Mouse (Mus musculus) MEL (cell line): ENCODE results near the gene Shf. TPM values are rescaled to one million over a fixed set of nuclear protein-coding genes. Genes with fewer than 3 reads are reported as not detected.

Experiments
- DNase-seq: peaks from one replicate; pipeline ENCODE4 v3.0.0; 2011; ENCODE audit warnings: low read depth, low spot score
- H3K27ac ChIP-seq: 2 replicates; pipeline ENCODE4 v1.5.1; 2012; ENCODE audit warnings: low read depth, mild to moderate bottlenecking, control low read depth, low read length, moderate library complexity; ENCODE audit not compliant: control insufficient read depth
- H3K27me3 ChIP-seq, 2 experiments: fragments of 150-350 bp in 1 of 2; sonication (generic) in 1 of 2; 2 replicates each; pipeline ENCODE4 v1.6.1; 2012; ENCODE audit warnings: low read length in 2 of 2, mild to moderate bottlenecking in 2 of 2, improper control_type of control experiment in 1 of 2, moderate library complexity in 1 of 2; ENCODE audit not compliant: insufficient read depth in 2 of 2, control insufficient read depth in 1 of 2
- H3K36me3 ChIP-seq, 2 experiments: 2 replicates each; pipeline ENCODE4 v1.6.1; 2012 to 2014; ENCODE audit warnings: low read length in 2 of 2, improper control_type of control experiment in 1 of 2, inconsistent platforms in 1 of 2, mild to moderate bottlenecking in 1 of 2; ENCODE audit not compliant: insufficient read depth in 2 of 2, control insufficient read depth in 1 of 2
- H3K4me1 ChIP-seq, 2 experiments: fragments of 150-350 bp in 1 of 2; sonication (generic) in 1 of 2; 2 replicates each; pipeline ENCODE4 v1.6.1; 2012; ENCODE audit warnings: low read length in 2 of 2, improper control_type of control experiment in 1 of 2, mild to moderate bottlenecking in 1 of 2; ENCODE audit not compliant: insufficient read depth in 2 of 2, control insufficient read depth in 1 of 2
- H3K4me3 ChIP-seq, 2 experiments: fragments of 150-350 bp in 1 of 2; sonication (generic) in 1 of 2; 2 replicates each; pipeline ENCODE4 v1.5.1; 2012; ENCODE audit warnings: low read depth in 2 of 2, low read length in 2 of 2, mild to moderate bottlenecking in 2 of 2, moderate library complexity in 2 of 2, control low read depth in 1 of 2, improper control_type of control experiment in 1 of 2; ENCODE audit not compliant: control insufficient read depth in 1 of 2, insufficient read depth in 1 of 2
- H3K79me2 ChIP-seq: 2 replicates; pipeline ENCODE4 v1.6.1; 2012; ENCODE audit warnings: mild to moderate bottlenecking, low read length, moderate library complexity; ENCODE audit not compliant: control insufficient read depth, poor library complexity, insufficient read depth
- H3K9ac ChIP-seq: 2 replicates; pipeline ENCODE4 v1.6.1; 2012; ENCODE audit warnings: low read depth, mild to moderate bottlenecking, control low read depth, low read length, moderate library complexity; ENCODE audit not compliant: control insufficient read depth, poor library complexity, severe bottlenecking
- H3K9me3 ChIP-seq: fragments of 150-350 bp; sonication (generic); replicated peaks from 2 replicates; pipeline ENCODE4 v1.6.1; 2012; ENCODE audit warnings: mild to moderate bottlenecking, low read length, improper control_type of control experiment, moderate library complexity; ENCODE audit not compliant: insufficient read depth
- CHD1 ChIP-seq: IDR thresholded peaks from 2 replicates; pipeline ENCODE4 v1.6.1; 2012; ENCODE audit warnings: low read depth, mild to moderate bottlenecking, inconsistent platforms, low read length, improper control_type of control experiment
- CHD2 ChIP-seq: IDR thresholded peaks from 2 replicates; pipeline ENCODE4 v1.6.1; 2011; ENCODE audit warnings: low read length, improper control_type of control experiment
- CTCF ChIP-seq, 3 experiments: IDR thresholded peaks in 2 of 3; conservative IDR thresholded peaks in 1 of 3; 2 replicates each; pipeline ENCODE4 v1.5.1; 2011 to 2012; ENCODE audit warnings: low read length in 3 of 3, low read depth in 2 of 3, mild to moderate bottlenecking in 2 of 3, improper control_type of control experiment in 1 of 3, inconsistent platforms in 1 of 3, mixed read lengths in 1 of 3, moderate library complexity in 1 of 3; ENCODE audit not compliant: control insufficient read depth in 1 of 3, insufficient read depth in 1 of 3, poor library complexity in 1 of 3, severe bottlenecking in 1 of 3
- E2F4 ChIP-seq: IDR thresholded peaks from 2 replicates; pipeline ENCODE4 v1.6.1; 2011; ENCODE audit warnings: low read depth, low read length, improper control_type of control experiment, borderline replicate concordance
- GABPA ChIP-seq: IDR thresholded peaks from 2 replicates; pipeline ENCODE4 v1.6.1; 2012; ENCODE audit warnings: low read depth, mild to moderate bottlenecking, inconsistent platforms, low read length, improper control_type of control experiment, moderate library complexity
- GATA1 ChIP-seq: IDR thresholded peaks from 2 replicates; pipeline ENCODE4 v1.6.1; 2011; ENCODE audit warnings: low read depth, low read length, improper control_type of control experiment
- KAT2A ChIP-seq: conservative IDR thresholded peaks from 2 replicates; pipeline ENCODE4 v1.6.1; 2012; ENCODE audit warnings: low read depth, low read length, improper control_type of control experiment, inconsistent platforms
- MAX ChIP-seq: IDR thresholded peaks from 2 replicates; pipeline ENCODE4 v1.6.1; 2011; ENCODE audit warnings: low read length, improper control_type of control experiment
- NELFE ChIP-seq: IDR thresholded peaks from 2 replicates; pipeline ENCODE4 v1.6.1; 2011; ENCODE audit warnings: low read depth, low read length, improper control_type of control experiment
- NRF1 ChIP-seq: IDR thresholded peaks from 2 replicates; pipeline ENCODE4 v1.6.1; 2014; ENCODE audit warnings: low read depth, mild to moderate bottlenecking, inconsistent platforms, low read length, improper control_type of control experiment, moderate library complexity; ENCODE audit not compliant: poor library complexity, insufficient read depth, severe bottlenecking
- POLR2A ChIP-seq, 2 experiments: IDR thresholded peaks; 2 replicates each; pipeline ENCODE4 v1.6.1; 2011 to 2012; ENCODE audit warnings: low read length in 2 of 2, mild to moderate bottlenecking in 2 of 2, control low read depth in 1 of 2, improper control_type of control experiment in 1 of 2, low read depth in 1 of 2, moderate library complexity in 1 of 2; ENCODE audit not compliant: control insufficient read depth in 1 of 2, insufficient read depth in 1 of 2, poor library complexity in 1 of 2
- POLR2AphosphoS2 ChIP-seq: IDR thresholded peaks from 2 replicates; pipeline ENCODE4 v1.6.1; 2011; ENCODE audit warnings: low read length, improper control_type of control experiment
- POLR2AphosphoS5 ChIP-seq: IDR thresholded peaks from 2 replicates; pipeline ENCODE4 v1.6.1; 2012; ENCODE audit warnings: low read depth, borderline replicate concordance, mild to moderate bottlenecking, inconsistent platforms, low read length, moderate library complexity, mixed read lengths
- RAD21 ChIP-seq: IDR thresholded peaks from 2 replicates; pipeline ENCODE4 v1.6.1; 2011; ENCODE audit warnings: mild to moderate bottlenecking, low read depth, low read length, improper control_type of control experiment
- SIN3A ChIP-seq: IDR thresholded peaks from 2 replicates; pipeline ENCODE4 v1.6.1; 2012; ENCODE audit warnings: low read length, improper control_type of control experiment, inconsistent platforms
- SMC3 ChIP-seq: IDR thresholded peaks from 2 replicates; pipeline ENCODE4 v1.6.1; 2011; ENCODE audit warnings: low read depth, low read length, improper control_type of control experiment
- TAL1 ChIP-seq: IDR thresholded peaks from 2 replicates; pipeline ENCODE4 v1.6.1; 2012; ENCODE audit warnings: mild to moderate bottlenecking, inconsistent platforms, low read length, moderate library complexity, mixed read lengths
- TBP ChIP-seq: IDR thresholded peaks from 2 replicates; pipeline ENCODE4 v1.8.0; 2011; ENCODE audit warnings: low read depth, low read length, improper control_type of control experiment
- TCF12 ChIP-seq: IDR thresholded peaks from 2 replicates; pipeline ENCODE4 v1.6.1; 2014; ENCODE audit warnings: low read depth, mild to moderate bottlenecking, inconsistent platforms, low read length, improper control_type of control experiment, moderate library complexity
- USF2 ChIP-seq, 2 experiments: IDR thresholded peaks; 2 replicates each; pipeline ENCODE4 v1.6.1; 2011 to 2012; ENCODE audit warnings: improper control_type of control experiment in 2 of 2, low read length in 2 of 2, borderline replicate concordance in 1 of 2, inconsistent platforms in 1 of 2, low read depth in 1 of 2, mild to moderate bottlenecking in 1 of 2; ENCODE audit not compliant: insufficient read depth in 1 of 2
- polyA plus RNA-seq, 2 experiments: library from polyadenylated mRNA; stranded (reverse) in 1 of 2; unstranded in 1 of 2; fragments of >175 nt in 1 of 2; fragments of >200 nt in 1 of 2; gene quantifications; 2 replicates each; pipeline versions ENCODE4 v1.2.1 to v1.2.4; 2012; ENCODE audit warnings: low replicate concordance in 2 of 2, low read depth in 1 of 2; ENCODE audit not compliant: insufficient read length in 2 of 2, insufficient read depth in 1 of 2, missing spikeins in 1 of 2
- total RNA-seq: library from RNA; depleted of rRNA; stranded (reverse); fragments of 300-350 nt; gene quantifications from 2 replicates; pipeline ENCODE4 v1.2.3, GENCODE M21; 2012

Gene Shf
- total and polyA plus RNA-seq, 3 experiments = 4.3 to 9.7 TPM; not detected in 1

DNA sequence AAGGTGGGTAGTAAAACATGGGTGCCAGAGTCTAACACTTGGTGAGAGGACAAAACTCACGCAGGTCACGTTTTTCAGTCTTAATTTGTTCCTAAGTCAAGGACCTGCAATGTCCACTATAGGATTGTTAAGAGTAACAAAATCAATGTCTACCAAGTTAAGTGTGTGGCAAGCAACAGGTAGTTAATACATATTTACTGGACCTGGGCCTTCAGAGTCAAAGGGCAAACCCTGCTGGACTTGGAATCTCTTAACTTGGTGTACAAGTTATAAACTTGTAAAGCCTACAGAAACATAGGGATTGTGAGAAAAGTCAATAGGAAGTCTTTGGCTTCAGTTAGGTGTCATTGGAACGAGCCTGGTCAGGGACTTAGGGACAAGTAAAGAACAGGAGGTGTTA lies 44.4 kb downstream of the Shf start:
- no peak overlapping the region for H3K9ac ChIP-seq
- no peaks in the 10 kb centered on the region for H3K79me2 ChIP-seq
- no peaks in the 10 kb centered on the region for H3K9me3 ChIP-seq
- H3K4me1 ChIP-seq = no peaks in the 10 kb centered on the region
- no peak overlapping the region for H3K4me3 ChIP-seq
- H3K27me3 ChIP-seq = peaks cover 2 to 3% of the 10 kb centered on the region in 2 experiments; a peak in 1 of 4 replicates
- H3K27ac ChIP-seq = no peak overlapping the region
- no peak for DNase-seq
- H3K36me3 ChIP-seq = no peaks in the 10 kb centered on the region
- TF ChIP-seq POLR2AphosphoS2 (no peak), E2F4 (no peak), CHD2 (no peak), USF2 (IDR thresholded peaks at IDR 0.05; ENCODE audit: borderline replicate concordance in 1 of 2, insufficient read depth in 1 of 2, low read depth in 1 of 2, low read length in 2 of 2) (no peak), KAT2A (no peak), CHD1 (no peak), CTCF (IDR thresholded peaks at IDR 0.05 in 2 of 3, conservative IDR thresholded peaks at IDR 0.05 in 1 of 3; ENCODE audit: control insufficient read depth in 1 of 3, insufficient read depth in 1 of 3, low read depth in 2 of 3, low read length in 3 of 3, poor library complexity in 1 of 3, severe bottlenecking in 1 of 3) (no peak)

DNA sequence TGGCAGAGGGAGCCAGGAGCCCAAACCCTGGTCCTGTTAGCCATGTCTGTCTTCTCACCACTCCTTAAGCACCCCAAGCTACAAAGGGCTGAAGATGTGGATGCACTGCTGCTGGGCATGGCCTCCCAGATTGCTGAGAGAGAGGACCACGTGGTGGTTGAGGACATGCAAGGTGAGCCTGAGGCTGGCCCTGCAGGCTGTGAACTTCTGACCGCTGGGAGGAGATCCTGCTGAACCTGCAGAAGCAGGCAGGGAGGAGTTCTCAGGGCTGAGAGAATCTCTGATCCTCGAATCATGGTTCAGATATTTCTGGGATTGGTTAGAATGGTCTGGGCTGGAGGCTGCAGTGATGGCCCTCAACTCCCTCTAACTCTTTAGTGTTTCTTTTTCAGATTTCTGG lies 45.0 kb downstream of the Shf start:
- Histone ChIP-seq H3K9me3 (no peaks in the 10 kb centered on the region), H3K4me3 (no peak overlapping the region), H3K36me3 (no peaks in the 10 kb centered on the region), H3K79me2 (no peaks in the 10 kb centered on the region), H3K27ac (no peak overlapping the region), H3K4me1 (no peaks in the 10 kb centered on the region), H3K9ac (no peak overlapping the region), H3K27me3 (peaks cover 2 to 3% of the 10 kb centered on the region in 2 experiments; a peak in 1 of 4 replicates)
- DNase-seq = no peak
- no peak for TF ChIP-seq TBP
- TF ChIP-seq NELFE = no peak
- no peak for TF ChIP-seq SIN3A
- no peak for TF ChIP-seq POLR2AphosphoS5
- TF ChIP-seq TAL1 = no peak
- no peak for TF ChIP-seq KAT2A

DNA sequence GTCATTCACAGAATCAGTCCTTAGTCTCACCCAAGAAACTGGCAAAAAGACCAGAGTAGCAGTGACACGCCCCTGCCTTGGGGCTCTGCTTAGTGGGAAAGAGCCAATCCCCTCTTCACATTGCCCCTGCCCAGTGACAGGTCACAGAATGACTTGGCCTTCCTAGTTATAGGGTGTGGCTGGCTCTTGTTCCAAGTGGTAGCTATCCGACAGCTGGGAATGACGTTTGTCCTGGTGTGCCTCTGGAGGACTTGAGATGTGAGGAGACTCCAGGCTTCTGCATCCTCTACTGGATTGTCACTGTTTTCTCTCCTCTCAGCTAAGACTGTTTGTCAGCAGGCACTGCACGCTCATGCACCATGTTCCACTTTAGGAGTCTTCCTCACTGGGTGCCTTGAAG lies 51.6 kb downstream of the Shf start:
- Histone ChIP-seq H3K79me2 (no peaks in the 10 kb centered on the region), H3K4me3 (no peak overlapping the region), H3K9ac (no peak overlapping the region), H3K4me1 (0 out of 4 replicates have a peak, but pooled peaks cover 0 to 2% of the 10 kb centered on the region in 2 experiments), H3K9me3 (no peaks in the 10 kb centered on the region), H3K27me3 (peaks cover 0 to 3% of the 10 kb centered on the region in 2 experiments; a peak in 1 of 4 replicates), H3K36me3 (no peaks in the 10 kb centered on the region), H3K27ac (no peak overlapping the region)
- DNase-seq = no peak
- no peak for TF ChIP-seq NELFE
- TF ChIP-seq MAX = no peak
- TF ChIP-seq CHD2 = no peak
- TF ChIP-seq RAD21 = no peak
- TF ChIP-seq POLR2AphosphoS5 = no peak
- no peak for TF ChIP-seq SMC3
- TF ChIP-seq NRF1 = no peak
- TF ChIP-seq GATA1 = no peak
- TF ChIP-seq SIN3A = no peak
- no peak for TF ChIP-seq CTCF (IDR thresholded peaks at IDR 0.05 in 2 of 3, conservative IDR thresholded peaks at IDR 0.05 in 1 of 3; ENCODE audit: control insufficient read depth in 1 of 3, insufficient read depth in 1 of 3, low read depth in 2 of 3, low read length in 3 of 3, poor library complexity in 1 of 3, severe bottlenecking in 1 of 3)
- no peak for TF ChIP-seq TCF12
- no peak for TF ChIP-seq POLR2A (IDR thresholded peaks at IDR 0.05; ENCODE audit: control insufficient read depth in 1 of 2, insufficient read depth in 1 of 2, low read depth in 1 of 2, low read length in 2 of 2, poor library complexity in 1 of 2)
- TF ChIP-seq GABPA = no peak
